In the genomic region with DNA sequence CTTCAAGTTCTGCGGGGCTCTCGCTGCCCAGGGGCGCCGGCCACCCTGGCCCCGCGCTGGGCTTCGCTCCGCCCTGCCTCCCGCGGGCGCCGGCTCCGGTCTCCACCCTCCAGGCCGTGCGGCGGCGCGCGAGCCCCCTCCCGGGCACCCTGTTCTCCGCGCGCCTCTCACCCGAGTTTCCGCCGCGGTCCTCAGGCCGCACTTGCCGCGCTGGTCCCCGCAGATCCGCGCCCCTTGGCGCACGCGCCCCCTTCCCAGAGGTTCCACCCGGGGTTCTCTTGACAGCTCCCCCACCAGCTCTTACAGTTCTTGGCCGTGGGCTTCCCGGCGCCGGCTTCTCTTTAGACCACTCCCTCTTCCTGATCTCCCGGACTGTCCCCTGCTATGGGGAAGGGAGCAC, we compare ENCODE assay signal across 8 mouse cellular contexts. TPM values are rescaled to one million over a fixed set of nuclear protein-coding genes. Genes with fewer than 3 reads are reported as not detected.
DNase-seq lines count a peak whose midpoint lies in the region; ATAC-seq and TF ChIP-seq lines count a peak whose summit lies in the region.

No protein-coding gene starts in this region.

- H3K4me1 ChIP-seq in forebrain, embryonic 14.5 days (ENCODE audit: control insufficient read depth, insufficient read depth, low read length), result peaks cover 17% of the 10 kb centered on the region
- peaks cover 37% of the 10 kb centered on the region for H3K4me1 ChIP-seq in hindbrain, embryonic 15.5 days (replicated peaks)
- peaks cover 10% of the 10 kb centered on the region; the same call in 1 of the 2 replicates for H3K4me1 ChIP-seq in spleen, adult 2 months (ENCODE audit: control insufficient read depth, insufficient read depth, insufficient read length)

- WGBS in forebrain, embryonic 14.5 days, result under 1% methylated on average over 35 of the region's 42 CpGs
- under 1% methylated on average over 33 of the region's 42 CpGs for WGBS in hindbrain, embryonic 15.5 days
- WGBS in spleen, adult 2 months, result 0% methylated on average over 36 of the region's 42 CpGs

- peaks cover 52% of the 10 kb centered on the region for H3K79me2 ChIP-seq in C2C12 (ENCODE audit: control insufficient read depth, insufficient read depth)

- H3K27me3 ChIP-seq in C2C12 (ENCODE audit: control insufficient read depth, insufficient read depth, insufficient read length), result no peaks in the 10 kb centered on the region
- H3K27me3 ChIP-seq in forebrain, embryonic 14.5 days (replicated peaks; ENCODE audit: control insufficient read depth, insufficient read depth, low read length), result no peaks in the 10 kb centered on the region
- no peaks in the 10 kb centered on the region for H3K27me3 ChIP-seq in hindbrain, embryonic 15.5 days
- no peaks in the 10 kb centered on the region for H3K27me3 ChIP-seq in spleen, adult 2 months (ENCODE audit: control insufficient read depth, insufficient read depth, low read length)

- intact Hi-C loops in left cerebral cortex, adult 2 months (cut with DNase I), result loop anchor here (1.0 kb wide), 3 partner anchors 32 to 60 kb away; partner anchors contain the start of genes Kyat1 and Spout1

- H3ac ChIP-seq in C2C12 (ENCODE audit: control insufficient read depth, insufficient read length, low read depth), result peak overlapping the region; percentile 74

- peak overlapping the region; percentile 83 for H3K4me3 ChIP-seq in C2C12 (ENCODE audit: insufficient read depth, poor library complexity, severe bottlenecking)
- H3K4me3 ChIP-seq in forebrain, embryonic 14.5 days (ENCODE audit: low read depth, low read length), result peak overlapping the region; percentile 89
- H3K4me3 ChIP-seq in hindbrain, embryonic 15.5 days, result peak overlapping the region; percentile 73
- peak overlapping the region; percentile 94 for H3K4me3 ChIP-seq in left cerebral cortex, adult 2 months
- H3K4me3 ChIP-seq in spleen, adult 2 months (ENCODE audit: extremely low read depth, insufficient read depth, insufficient read length), result peak overlapping the region; percentile 90

- peak overlapping the region; percentile 90 for H3K9ac ChIP-seq in forebrain, embryonic 14.5 days (ENCODE audit: low read length)
- H3K9ac ChIP-seq in hindbrain, embryonic 15.5 days, result peak overlapping the region; percentile 77

- peak; percentile 91 for ATAC-seq in forebrain, embryonic 14.5 days
- peak; percentile 92 for ATAC-seq in hindbrain, embryonic 15.5 days (ENCODE audit: low FRiP score, low read depth)
- no peak for ATAC-seq in megakaryocyte-erythroid progenitor cell, adult 5-6 weeks (replicated peaks; ENCODE audit: low FRiP score, low TSS enrichment, poor library complexity, severe bottlenecking)

- H3K9me3 ChIP-seq in forebrain, embryonic 14.5 days (replicated peaks; ENCODE audit: control insufficient read depth, low read length), result no peaks in the 10 kb centered on the region
- no peaks in the 10 kb centered on the region for H3K9me3 ChIP-seq in hindbrain, embryonic 15.5 days

- DNase-seq in ZHBTc4 (ENCODE audit: low read depth, low spot score), result peak; percentile 73
- peak; percentile 67 for DNase-seq in forebrain, embryonic 14.5 days (ENCODE audit: low spot score)
- DNase-seq in left cerebral cortex, adult 2 months (ENCODE audit: extremely low spot score in 1 of 2, low spot score in 2 of 2), result peak; percentile 67
- DNase-seq in lung, postnatal 4 days, result peak; percentile 81 to 89
- peak in 1 of 2 experiments; percentile 75 for DNase-seq in spleen, adult 2 months (ENCODE audit: low read depth in 1 of 2, low spot score in 2 of 2)

- peaks cover 44% of the 10 kb centered on the region for H3K79me3 ChIP-seq in C2C12 (ENCODE audit: low read depth)

- peaks cover 30% of the 10 kb centered on the region for H3K36me3 ChIP-seq in C2C12 (ENCODE audit: control insufficient read depth, insufficient read depth)
- peaks cover 27% of the 10 kb centered on the region for H3K36me3 ChIP-seq in forebrain, embryonic 14.5 days (ENCODE audit: control insufficient read depth, insufficient read depth, low read length)
- peaks cover 17% of the 10 kb centered on the region for H3K36me3 ChIP-seq in hindbrain, embryonic 15.5 days
- peaks cover 8% of the 10 kb centered on the region for H3K36me3 ChIP-seq in spleen, adult 2 months (ENCODE audit: control insufficient read depth, insufficient read depth, low read length)

- TF ChIP-seq CTCF in C2C12 (IDR thresholded peaks at IDR 0.05; ENCODE audit: control insufficient read depth, insufficient read depth, insufficient read length), result no peak
- TF ChIP-seq CTCF in left cerebral cortex, adult 2 months (IDR thresholded peaks at IDR 0.05), result no peak; the same call in none of the 2 replicates
- no peak for TF ChIP-seq CTCF in spleen, adult 2 months (IDR thresholded peaks at IDR 0.05; ENCODE audit: extremely low read depth, insufficient read depth, insufficient read length, insufficient replicate concordance)

- peak overlapping the region; percentile 90 for H3K27ac ChIP-seq in forebrain, embryonic 14.5 days (ENCODE audit: low read depth, low read length)
- H3K27ac ChIP-seq in hindbrain, embryonic 15.5 days (replicated peaks), result peak overlapping the region; percentile 93
- H3K27ac ChIP-seq in left cerebral cortex, adult 2 months, result peak overlapping the region; percentile 91
- peak overlapping the region; percentile 93 for H3K27ac ChIP-seq in spleen, adult 2 months (ENCODE audit: insufficient read depth, low read length)

- peak overlapping the region; percentile 76 for H3K4me2 ChIP-seq in forebrain, embryonic 14.5 days (ENCODE audit: low read length)
- H3K4me2 ChIP-seq in hindbrain, embryonic 15.5 days, result peak overlapping the region; percentile 87

- TF ChIP-seq POLR2A in spleen, adult 2 months (IDR thresholded peaks at IDR 0.05; ENCODE audit: low read depth, low read length), result no peak

TF ChIP-seq in C2C12, 6 proteins besides CTCF, POLR2A, EP300 and RAD21:
- no peak for TF ChIP-seq FOSL1 (IDR thresholded peaks at IDR 0.05; ENCODE audit: insufficient read depth, low read length, poor library complexity, severe bottlenecking)
- TF ChIP-seq MAX (IDR thresholded peaks at IDR 0.05), result no peak
- TF ChIP-seq MYOD1 (IDR thresholded peaks at IDR 0.05; ENCODE audit: control insufficient read depth, insufficient read length, low read depth), result no peak
- TF ChIP-seq MYOG (IDR thresholded peaks at IDR 0.05; ENCODE audit: control insufficient read depth, extremely low read depth, insufficient read length), result no peak
- TF ChIP-seq CEBPB (IDR thresholded peaks at IDR 0.05; ENCODE audit: low read depth), result no peak

RNA-seq across cellular contexts. Expression of gene Lrrc8a, which starts 0.4 kb away (rescaled TPM):
- polyA plus RNA-seq in C2C12 (2012; fragmentation: generic; extraction: Trizol), result 20.6 TPM
- polyA plus RNA-seq in forebrain, embryonic 14.5 days (2014; fragmentation: Nextera tagmentation; extraction: Ambion mirVana), result 61.8 and 66.8 TPM in 2 replicates
- 56.8 and 57.8 TPM in 2 replicates for polyA plus RNA-seq in hindbrain, embryonic 15.5 days (2015; fragmentation: Nextera tagmentation; extraction: Ambion mirVana)
- 10 to 100 TPM; 60.8 to 62.0 TPM for total RNA-seq in left cerebral cortex, adult 2 months (2021)
- polyA plus RNA-seq in spleen, adult 2 months (2012; rRNA removed), result 22.1 and 25.6 TPM in 2 replicates
- 14.4 and 14.9 TPM in 2 replicates for total RNA-seq in megakaryocyte-erythroid progenitor cell, adult 5-6 weeks (2014; fragmentation: Nextera tagmentation)
- 8.3 and 10.7 TPM in 2 replicates for total RNA-seq in megakaryocyte-erythroid progenitor cell, adult 5-6 weeks (2017)

RNA-seq across cellular contexts. Expression of gene Gm28035, which starts 2.5 kb away (rescaled TPM):
- 0.01 TPM for polyA plus RNA-seq in C2C12 (2012; fragmentation: generic; extraction: Trizol)
- polyA plus RNA-seq in forebrain, embryonic 14.5 days (2014; fragmentation: Nextera tagmentation; extraction: Ambion mirVana), result 0.34 and 0.56 TPM in 2 replicates
- 0.18 and 0.26 TPM in 2 replicates for polyA plus RNA-seq in hindbrain, embryonic 15.5 days (2015; fragmentation: Nextera tagmentation; extraction: Ambion mirVana)
- 10 to 100 TPM; 11.3 to 15.1 TPM for total RNA-seq in left cerebral cortex, adult 2 months (2021)
- polyA plus RNA-seq in spleen, adult 2 months (2012; rRNA removed), result 6.0 and 9.6 TPM in 2 replicates
- 2.2 TPM in 1 of 2 replicates, not detected in the other for total RNA-seq in megakaryocyte-erythroid progenitor cell, adult 5-6 weeks (2014; fragmentation: Nextera tagmentation)
- total RNA-seq in megakaryocyte-erythroid progenitor cell, adult 5-6 weeks (2017), result 0.09 TPM in 1 of 2 replicates, not detected in the other

RNA-seq across cellular contexts. Expression of gene Phyhd1, which starts 28.1 kb away (rescaled TPM):
- 1.4 TPM for polyA plus RNA-seq in C2C12 (2012; fragmentation: generic; extraction: Trizol)
- 6.3 and 6.6 TPM in 2 replicates for polyA plus RNA-seq in forebrain, embryonic 14.5 days (2014; fragmentation: Nextera tagmentation; extraction: Ambion mirVana)
- polyA plus RNA-seq in hindbrain, embryonic 15.5 days (2015; fragmentation: Nextera tagmentation; extraction: Ambion mirVana), result 6.0 and 6.2 TPM in 2 replicates
- 10 to 100 TPM; 21.7 to 27.3 TPM for total RNA-seq in left cerebral cortex, adult 2 months (2021)
- 18.1 and 24.1 TPM in 2 replicates for polyA plus RNA-seq in spleen, adult 2 months (2012; rRNA removed)
- total RNA-seq in megakaryocyte-erythroid progenitor cell, adult 5-6 weeks (2014; fragmentation: Nextera tagmentation), result not detected in 2 replicates
- total RNA-seq in megakaryocyte-erythroid progenitor cell, adult 5-6 weeks (2017), result not detected in 2 replicates

RNA-seq across cellular contexts. Expression of gene Kyat1, which starts 32.2 kb away (rescaled TPM):
- polyA plus RNA-seq in C2C12 (2012; fragmentation: generic; extraction: Trizol), result 2.7 TPM
- 16.5 and 17.7 TPM in 2 replicates for polyA plus RNA-seq in forebrain, embryonic 14.5 days (2014; fragmentation: Nextera tagmentation; extraction: Ambion mirVana)
- 13.3 and 13.8 TPM in 2 replicates for polyA plus RNA-seq in hindbrain, embryonic 15.5 days (2015; fragmentation: Nextera tagmentation; extraction: Ambion mirVana)
- 10 to 100 TPM; 14.3 to 15.2 TPM for total RNA-seq in left cerebral cortex, adult 2 months (2021)
- polyA plus RNA-seq in spleen, adult 2 months (2012; rRNA removed), result 9.7 and 11.5 TPM in 2 replicates
- total RNA-seq in megakaryocyte-erythroid progenitor cell, adult 5-6 weeks (2014; fragmentation: Nextera tagmentation), result 16.1 and 17.2 TPM in 2 replicates
- 15.9 and 19.4 TPM in 2 replicates for total RNA-seq in megakaryocyte-erythroid progenitor cell, adult 5-6 weeks (2017)

RNA-seq across cellular contexts. Expression of gene Gm28038, which starts 43.0 kb away (rescaled TPM):
- 0.16 TPM for polyA plus RNA-seq in C2C12 (2012; fragmentation: generic; extraction: Trizol)
- polyA plus RNA-seq in forebrain, embryonic 14.5 days (2014; fragmentation: Nextera tagmentation; extraction: Ambion mirVana), result not detected in 2 replicates
- not detected in 2 replicates for polyA plus RNA-seq in hindbrain, embryonic 15.5 days (2015; fragmentation: Nextera tagmentation; extraction: Ambion mirVana)
- not detected for total RNA-seq in left cerebral cortex, adult 2 months (2021)
- not detected in 2 replicates for polyA plus RNA-seq in spleen, adult 2 months (2012; rRNA removed)
- total RNA-seq in megakaryocyte-erythroid progenitor cell, adult 5-6 weeks (2014; fragmentation: Nextera tagmentation), result 1.8 and 15.1 TPM in 2 replicates
- not detected in 2 replicates for total RNA-seq in megakaryocyte-erythroid progenitor cell, adult 5-6 weeks (2017)
